Mouse (Mus musculus): ENCODE measurements at regions not wholly inside any gene's neighbourhood (a gene's known extent, or its start where the extent isn't known, plus 50 kb on each side); places are given as distances from the start of the nearest gene placed in this dataset.

- no peaks in the 10 kb centered on the region for H3K36me3 ChIP-seq (ENCODE audit: control insufficient read depth, insufficient read depth, low read length)
- H3K27me3 ChIP-seq (ENCODE audit: control insufficient read depth, insufficient read depth, low read length), result no peaks in the 10 kb centered on the region
- no peak for ATAC-seq (ENCODE audit: insufficient number of reproducible peaks, insufficient read depth, low FRiP score, low read depth)
- no peak overlapping the region for H3K4me2 ChIP-seq (replicated peaks; ENCODE audit: low read depth, low read length)
- H3K9ac ChIP-seq (replicated peaks; ENCODE audit: low read depth, low read length), result no peak overlapping the region
- H3K27ac ChIP-seq (ENCODE audit: low read length), result no peak overlapping the region
- H3K4me3 ChIP-seq (ENCODE audit: low read depth, low read length), result no peak overlapping the region
- 79% methylated on average over 3 of the region's 3 CpGs for WGBS
- H3K9me3 ChIP-seq (ENCODE audit: control insufficient read depth, low read depth, low read length), result peaks cover 6% of the 10 kb centered on the region; the same call in 1 of the 2 replicates
- no peaks in the 10 kb centered on the region for H3K4me1 ChIP-seq (ENCODE audit: control insufficient read depth, insufficient read depth, low read length)
Observed at GRCm38 (mm10) chr3:52158788-52159260, 53.9 kb upstream of the Maml3 start.

DNA sequence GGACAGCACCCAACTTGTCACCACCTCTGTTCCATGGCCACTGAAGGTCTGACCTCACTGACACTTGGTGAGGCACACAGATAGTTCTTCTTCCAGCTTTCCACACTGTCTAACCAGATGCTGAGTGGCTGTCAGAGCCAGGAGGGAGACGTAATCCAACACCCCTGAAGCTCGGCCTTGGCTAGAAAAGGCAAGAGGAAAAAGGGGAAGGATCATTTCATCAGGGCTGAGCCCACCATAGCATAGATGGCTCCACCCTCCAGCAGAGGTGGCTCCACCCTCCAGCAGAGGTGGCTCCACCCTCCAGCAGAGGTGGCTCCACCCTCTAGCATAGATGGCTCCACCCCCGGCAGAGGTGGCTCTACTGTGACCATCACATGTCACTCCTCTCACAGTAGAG is 56.8 kb upstream of the Maml3 start:
- WGBS, result 63% methylated on average over 3 of the region's 3 CpGs
- H3K4me1 ChIP-seq (ENCODE audit: control insufficient read depth, insufficient read depth, low read length), result no peaks in the 10 kb centered on the region
- H3K4me3 ChIP-seq (ENCODE audit: low read depth, low read length), result no peak overlapping the region
- H3K4me2 ChIP-seq (replicated peaks; ENCODE audit: low read depth, low read length), result no peak overlapping the region
- H3K9ac ChIP-seq (replicated peaks; ENCODE audit: low read depth, low read length), result no peak overlapping the region
- no peak for ATAC-seq (ENCODE audit: insufficient number of reproducible peaks, insufficient read depth, low FRiP score, low read depth)
- H3K27me3 ChIP-seq (ENCODE audit: control insufficient read depth, insufficient read depth, low read length), result no peaks in the 10 kb centered on the region
- H3K9me3 ChIP-seq (ENCODE audit: control insufficient read depth, low read depth, low read length), result no peaks in the 10 kb centered on the region
- no peak overlapping the region for H3K27ac ChIP-seq (ENCODE audit: low read length)
- no peaks in the 10 kb centered on the region for H3K36me3 ChIP-seq (ENCODE audit: control insufficient read depth, insufficient read depth, low read length)

DNA sequence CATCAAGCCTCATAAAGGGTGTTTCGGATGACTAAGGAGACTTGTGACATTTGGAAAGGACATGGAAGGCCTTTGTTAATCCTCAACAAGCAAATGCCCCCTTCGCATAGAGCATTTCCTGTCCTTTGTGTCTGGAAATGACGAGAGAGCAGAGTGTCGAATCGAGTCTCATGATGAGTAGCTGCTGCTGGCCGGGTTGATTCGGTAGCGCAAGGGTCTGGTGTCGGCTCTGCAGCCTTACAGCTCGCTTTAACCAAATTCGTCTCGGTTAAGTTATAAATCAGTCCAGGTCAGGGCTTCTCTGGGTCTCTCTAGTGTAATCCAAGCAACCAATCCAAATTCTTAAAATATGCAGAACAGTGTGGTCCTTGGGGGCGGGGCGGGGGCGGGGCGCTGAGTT is 59.1 kb upstream of the Maml3 start:
- no peak overlapping the region for H3K4me3 ChIP-seq (ENCODE audit: low read depth, low read length)
- 51% methylated on average over 16 of the region's 16 CpGs for WGBS
- no peak overlapping the region for H3K9ac ChIP-seq (replicated peaks; ENCODE audit: low read depth, low read length)
- no peak overlapping the region for H3K4me2 ChIP-seq (replicated peaks; ENCODE audit: low read depth, low read length)
- no peak overlapping the region for H3K27ac ChIP-seq (ENCODE audit: low read length)
- ATAC-seq (ENCODE audit: insufficient number of reproducible peaks, insufficient read depth, low FRiP score, low read depth), result no peak
- no peaks in the 10 kb centered on the region for H3K36me3 ChIP-seq (ENCODE audit: control insufficient read depth, insufficient read depth, low read length)
- H3K27me3 ChIP-seq (ENCODE audit: control insufficient read depth, insufficient read depth, low read length), result no peaks in the 10 kb centered on the region
- no peaks in the 10 kb centered on the region for H3K9me3 ChIP-seq (ENCODE audit: control insufficient read depth, low read depth, low read length)
- H3K4me1 ChIP-seq (ENCODE audit: control insufficient read depth, insufficient read depth, low read length), result no peaks in the 10 kb centered on the region

GRCm38 (mm10) chr3:52167420-52167819 is 62.5 kb upstream of the Maml3 start:
- no peaks in the 10 kb centered on the region for H3K9me3 ChIP-seq (ENCODE audit: control insufficient read depth, low read depth, low read length)
- no peak overlapping the region for H3K4me3 ChIP-seq (ENCODE audit: low read depth, low read length)
- H3K4me1 ChIP-seq (ENCODE audit: control insufficient read depth, insufficient read depth, low read length), result no peaks in the 10 kb centered on the region
- 93% methylated on average over 7 of the region's 7 CpGs for WGBS
- no peaks in the 10 kb centered on the region for H3K36me3 ChIP-seq (ENCODE audit: control insufficient read depth, insufficient read depth, low read length)
- H3K9ac ChIP-seq (replicated peaks; ENCODE audit: low read depth, low read length), result no peak overlapping the region
- ATAC-seq (ENCODE audit: insufficient number of reproducible peaks, insufficient read depth, low FRiP score, low read depth), result no peak
- no peak overlapping the region for H3K27ac ChIP-seq (ENCODE audit: low read length)
- no peaks in the 10 kb centered on the region for H3K27me3 ChIP-seq (ENCODE audit: control insufficient read depth, insufficient read depth, low read length)
- no peak overlapping the region for H3K4me2 ChIP-seq (replicated peaks; ENCODE audit: low read depth, low read length)

GRCm38 (mm10) chr3:52170847-52171246 is 66.0 kb upstream of the Maml3 start:
- no peak overlapping the region for H3K9ac ChIP-seq (replicated peaks; ENCODE audit: low read depth, low read length)
- H3K27me3 ChIP-seq (ENCODE audit: control insufficient read depth, insufficient read depth, low read length), result no peaks in the 10 kb centered on the region
- H3K4me1 ChIP-seq (ENCODE audit: control insufficient read depth, insufficient read depth, low read length), result no peaks in the 10 kb centered on the region
- no peak for ATAC-seq (ENCODE audit: insufficient number of reproducible peaks, insufficient read depth, low FRiP score, low read depth)
- H3K4me3 ChIP-seq (ENCODE audit: low read depth, low read length), result no peak overlapping the region
- H3K36me3 ChIP-seq (ENCODE audit: control insufficient read depth, insufficient read depth, low read length), result no peaks in the 10 kb centered on the region
- H3K27ac ChIP-seq (ENCODE audit: low read length), result no peak overlapping the region
- H3K9me3 ChIP-seq (ENCODE audit: control insufficient read depth, low read depth, low read length), result no peaks in the 10 kb centered on the region
- 93% methylated on average over 7 of the region's 7 CpGs for WGBS
- no peak overlapping the region for H3K4me2 ChIP-seq (replicated peaks; ENCODE audit: low read depth, low read length)

GRCm38 (mm10) chr3:52171303-52171702 is 66.4 kb upstream of the Maml3 start:
- H3K9me3 ChIP-seq (ENCODE audit: control insufficient read depth, low read depth, low read length), result no peaks in the 10 kb centered on the region
- H3K27me3 ChIP-seq (ENCODE audit: control insufficient read depth, insufficient read depth, low read length), result no peaks in the 10 kb centered on the region
- no peak overlapping the region for H3K4me2 ChIP-seq (replicated peaks; ENCODE audit: low read depth, low read length)
- H3K9ac ChIP-seq (replicated peaks; ENCODE audit: low read depth, low read length), result no peak overlapping the region
- 78% methylated on average over 5 of the region's 5 CpGs for WGBS
- no peak for ATAC-seq (ENCODE audit: insufficient number of reproducible peaks, insufficient read depth, low FRiP score, low read depth)
- no peak overlapping the region for H3K27ac ChIP-seq (ENCODE audit: low read length)
- no peak overlapping the region for H3K4me3 ChIP-seq (ENCODE audit: low read depth, low read length)
- H3K4me1 ChIP-seq (ENCODE audit: control insufficient read depth, insufficient read depth, low read length), result no peaks in the 10 kb centered on the region
- no peaks in the 10 kb centered on the region for H3K36me3 ChIP-seq (ENCODE audit: control insufficient read depth, insufficient read depth, low read length)

GRCm38 (mm10) chr3:52173490-52173889 is 68.6 kb upstream of the Maml3 start:
- peaks cover under 1% of the 10 kb centered on the region; the same call in 1 of the 2 replicates for H3K4me1 ChIP-seq (ENCODE audit: control insufficient read depth, insufficient read depth, low read length)
- H3K36me3 ChIP-seq (ENCODE audit: control insufficient read depth, insufficient read depth, low read length), result no peaks in the 10 kb centered on the region
- no peaks in the 10 kb centered on the region for H3K9me3 ChIP-seq (ENCODE audit: control insufficient read depth, low read depth, low read length)
- H3K27me3 ChIP-seq (ENCODE audit: control insufficient read depth, insufficient read depth, low read length), result no peaks in the 10 kb centered on the region
- 75% methylated on average over 1 of the region's 1 CpGs for WGBS
- no peak overlapping the region for H3K27ac ChIP-seq (ENCODE audit: low read length)
- no peak overlapping the region for H3K4me3 ChIP-seq (ENCODE audit: low read depth, low read length)
- H3K4me2 ChIP-seq (replicated peaks; ENCODE audit: low read depth, low read length), result no peak overlapping the region
- no peak for ATAC-seq (ENCODE audit: insufficient number of reproducible peaks, insufficient read depth, low FRiP score, low read depth)
- H3K9ac ChIP-seq (replicated peaks; ENCODE audit: low read depth, low read length), result no peak overlapping the region

- Histone ChIP-seq H3K9me3 (ENCODE audit: control insufficient read depth, low read depth, low read length) (no peaks in the 10 kb centered on the region), H3K36me3 (ENCODE audit: control insufficient read depth, insufficient read depth, low read length) (no peaks in the 10 kb centered on the region), H3K27me3 (ENCODE audit: control insufficient read depth, insufficient read depth, low read length) (no peaks in the 10 kb centered on the region), H3K9ac (replicated peaks; ENCODE audit: low read depth, low read length) (no peak overlapping the region), H3K27ac (ENCODE audit: low read length) (no peak overlapping the region), H3K4me3 (ENCODE audit: low read depth, low read length) (no peak overlapping the region), H3K4me1 (ENCODE audit: control insufficient read depth, insufficient read depth, low read length) (peaks cover 25% of the 10 kb centered on the region), H3K4me2 (replicated peaks; ENCODE audit: low read depth, low read length) (no peak overlapping the region)
- 58% methylated on average over 8 of the region's 8 CpGs for WGBS
- no peak for ATAC-seq (ENCODE audit: insufficient number of reproducible peaks, insufficient read depth, low FRiP score, low read depth)
Observed at GRCm38 (mm10) chr3:52176108-52176507, 71.2 kb upstream of the Maml3 start.

DNA sequence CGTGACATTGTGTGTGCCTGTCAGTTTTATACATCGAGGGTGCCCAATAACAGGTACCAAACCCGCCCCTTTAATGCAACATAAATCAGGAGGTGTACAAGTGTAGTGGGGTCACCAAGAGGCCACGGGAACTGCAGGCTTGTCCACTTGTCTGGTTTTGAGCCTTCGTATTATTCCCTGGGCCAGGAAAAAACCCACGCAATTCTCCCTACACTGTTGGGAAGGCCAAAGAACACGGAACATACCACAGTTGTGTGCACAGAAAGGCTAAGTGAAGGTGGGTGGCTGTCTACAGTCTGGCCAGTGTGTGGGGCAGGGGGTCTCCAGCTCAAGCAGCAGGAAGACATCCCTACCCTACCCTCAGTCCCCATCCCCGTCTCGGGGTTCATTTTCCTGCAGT is 74.0 kb upstream of the Maml3 start:
- Histone ChIP-seq H3K4me1 (ENCODE audit: control insufficient read depth, insufficient read depth, low read length) (peaks cover 31% of the 10 kb centered on the region), H3K4me2 (replicated peaks; ENCODE audit: low read depth, low read length) (0 out of 2 replicates have a peak overlapping the region, but pooled peaks have one; percentile 35), H3K27ac (ENCODE audit: low read length) (peak overlapping the region; percentile 91; the same call in 1 of the 2 replicates), H3K36me3 (ENCODE audit: control insufficient read depth, insufficient read depth, low read length) (no peaks in the 10 kb centered on the region), H3K9me3 (ENCODE audit: control insufficient read depth, low read depth, low read length) (no peaks in the 10 kb centered on the region), H3K4me3 (ENCODE audit: low read depth, low read length) (no peak overlapping the region), H3K27me3 (ENCODE audit: control insufficient read depth, insufficient read depth, low read length) (no peaks in the 10 kb centered on the region), H3K9ac (replicated peaks; ENCODE audit: low read depth, low read length) (no peak overlapping the region)
- WGBS, result 62% methylated on average over 9 of the region's 9 CpGs
- ATAC-seq (ENCODE audit: insufficient number of reproducible peaks, insufficient read depth, low FRiP score, low read depth), result no peak

Data from stomach, embryonic 14.5 days (tissue).